Mouse (Mus musculus) kidney, adult 2 months (tissue): ENCODE measurements around the gene Nme3. TPM values are rescaled to one million over a fixed set of nuclear protein-coding genes. Genes with fewer than 3 reads are reported as not detected.
A peak's percentile ranks its signal among the peaks of the same experiment; 100 is the strongest.

Experiments
- DNase-seq: peaks from one replicate; pipeline ENCODE4 v3.0.0; 2021
- H3K27ac ChIP-seq: fragments of 200-500 bp; 2 replicates; pipeline ENCODE4 v1.5.1; 2012; ENCODE audit warnings: low read depth, low read length, control low read depth, inconsistent platforms; ENCODE audit not compliant: insufficient read depth
- H3K27me3 ChIP-seq: fragments of 200-500 bp; replicated peaks from 2 replicates; pipeline ENCODE4 v1.6.1; 2012; ENCODE audit warnings: mild to moderate bottlenecking, moderate library complexity, low read length, inconsistent platforms; ENCODE audit not compliant: control insufficient read depth, insufficient read depth
- H3K36me3 ChIP-seq: fragments of 200-500 bp; 2 replicates; pipeline ENCODE4 v1.6.1; 2012; ENCODE audit warnings: mild to moderate bottlenecking, moderate library complexity, low read length, inconsistent platforms; ENCODE audit not compliant: control insufficient read depth, insufficient read depth
- H3K4me1 ChIP-seq: fragments of 200-500 bp; 2 replicates; pipeline ENCODE4 v1.6.1; 2011; ENCODE audit warnings: low read length; ENCODE audit not compliant: control insufficient read depth, insufficient read depth
- H3K4me3 ChIP-seq: fragments of 200-500 bp; 2 replicates; pipeline ENCODE4 v1.5.1; 2011; ENCODE audit warnings: mild to moderate bottlenecking, low read depth, low read length, control low read depth; ENCODE audit not compliant: insufficient read depth
- CTCF ChIP-seq: fragments of 200-500 bp; conservative IDR thresholded peaks from 2 replicates; pipeline ENCODE4 v1.5.1; 2011; ENCODE audit warnings: low read depth, mild to moderate bottlenecking, control low read depth, low read length, moderate library complexity, mixed read lengths; ENCODE audit not compliant: insufficient read depth, insufficient read length
- POLR2A ChIP-seq: fragments of 200-500 bp; IDR thresholded peaks from one replicate; pipeline ENCODE4 v1.6.1; 2011; ENCODE audit warnings: low read depth, low read length, control low read depth
- WGBS: fragments of 180-500 bp; shearing (Covaris S2); methylation state at CpG from one replicate; pipeline ENCODE4 v1.1.7; 2018; 5-methylcytosine and 5-hydroxymethylcytosine counted together
- polyA plus RNA-seq: library from polyadenylated mRNA; depleted of rRNA; stranded (reverse); fragments of >200 nt; gene quantifications from 2 replicates; pipeline ENCODE4 v1.2.3, GENCODE M21; 2012

Gene Nme3
- polyA plus RNA-seq, 1 experiment, result 115 TPM

GRCm38 (mm10) chr17:24861785-24862184 is 34.5 kb upstream of the Nme3 start:
- 82% methylated on average over 3 of the region's 3 CpGs for WGBS
- peaks cover 5% of the 10 kb centered on the region for H3K36me3 ChIP-seq

GRCm38 (mm10) chr17:24865776-24866175 is 30.5 kb upstream of the Nme3 start, which contains the start of gene Igfals:
TSS of gene Igfals (plus strand) at chr17:24865997.
- peaks cover 5% of the 10 kb centered on the region for H3K36me3 ChIP-seq
- H3K27me3 ChIP-seq, result no peaks in the 10 kb centered on the region
- TF ChIP-seq CTCF, result no peak
- TF ChIP-seq POLR2A, result no peak
- H3K27ac ChIP-seq, result no peak within 1 kb of the TSS
- WGBS, result 92% methylated on average over 8 of the region's 8 CpGs
- no peak within 1 kb of the TSS for H3K4me3 ChIP-seq
- peaks cover 5% of the 10 kb centered on the region; the same call in 1 of the 2 replicates for H3K4me1 ChIP-seq
- DNase-seq, result no peak

More at GRCm38 (mm10) chr17:24861785-24862184, 34.5 kb upstream of the Nme3 start:
- peaks cover 13% of the 10 kb centered on the region; the same call in 1 of the 2 replicates for H3K4me1 ChIP-seq
- H3K4me3 ChIP-seq, result no peak overlapping the region
- H3K27ac ChIP-seq, result no peak overlapping the region
- TF ChIP-seq POLR2A, result no peak
- TF ChIP-seq CTCF, result no peak
- H3K27me3 ChIP-seq, result no peaks in the 10 kb centered on the region
- no peak for DNase-seq

GRCm38 (mm10) chr17:24867914-24868313 is 28.4 kb upstream of the Nme3 start:
- no peak for DNase-seq
- no peaks in the 10 kb centered on the region for H3K27me3 ChIP-seq
- no peak overlapping the region for H3K4me3 ChIP-seq
- WGBS, result 93% methylated on average over 10 of the region's 10 CpGs
- peaks cover 5% of the 10 kb centered on the region; the same call in 1 of the 2 replicates for H3K4me1 ChIP-seq
- no peaks in the 10 kb centered on the region; the same call in 1 of the 2 replicates for H3K36me3 ChIP-seq
- H3K27ac ChIP-seq, result no peak overlapping the region
- TF ChIP-seq POLR2A (no peak), CTCF (no peak)

DNA sequence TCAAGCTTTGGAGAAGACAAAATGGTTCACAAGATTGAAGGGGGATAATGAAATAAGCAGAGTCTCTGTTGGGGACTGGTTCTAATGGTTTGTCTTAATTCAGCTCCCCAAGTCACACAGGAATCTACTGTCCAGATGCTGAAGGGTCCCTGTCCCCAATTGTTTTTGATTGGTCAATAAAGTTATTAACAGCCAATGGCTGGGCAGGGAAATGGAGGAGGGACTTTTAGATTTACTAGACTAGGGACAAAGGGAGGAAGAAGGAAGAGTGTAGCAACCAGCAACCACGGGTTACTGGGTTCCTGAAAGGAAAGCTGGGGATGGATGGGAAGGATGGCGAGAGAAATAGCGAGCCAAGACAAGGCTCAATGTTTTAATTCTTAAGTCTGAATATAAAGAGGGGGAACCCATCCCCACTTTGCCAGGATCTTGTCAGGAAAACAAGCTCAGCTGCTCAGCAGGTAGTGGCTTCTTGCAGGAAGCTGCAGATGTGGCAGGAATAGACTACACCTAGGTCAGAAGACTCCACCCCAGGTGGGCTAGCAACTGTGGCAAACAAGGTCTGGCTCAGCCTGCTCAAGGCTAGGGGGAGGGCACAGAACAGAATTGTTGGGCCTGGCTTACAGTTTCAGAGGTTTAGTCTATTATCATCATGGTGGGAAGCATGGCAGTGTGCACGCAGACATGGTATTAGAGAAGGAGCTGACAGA is 22.4 kb upstream of the Nme3 start:
- Histone ChIP-seq H3K27ac (no peak overlapping the region), H3K4me3 (no peak overlapping the region), H3K27me3 (no peaks in the 10 kb centered on the region), H3K4me1 (peaks cover 16% of the 10 kb centered on the region), H3K36me3 (no peaks in the 10 kb centered on the region)
- 64% methylated on average over 4 of the region's 4 CpGs for WGBS
- TF ChIP-seq POLR2A (no peak), CTCF (no peak)
- DNase-seq, result no peak

- Histone ChIP-seq H3K27me3 (no peaks in the 10 kb centered on the region), H3K36me3 (no peaks in the 10 kb centered on the region), H3K27ac (no peak overlapping the region), H3K4me3 (no peak overlapping the region), H3K4me1 (peaks cover 20% of the 10 kb centered on the region)
- DNase-seq, result no peak
- TF ChIP-seq CTCF, result no peak
- TF ChIP-seq POLR2A, result no peak
- 73% methylated on average over 1 of the region's 1 CpGs for WGBS
These were observed 21.9 kb upstream of the Nme3 start for GRCm38 (mm10) chr17:24874405-24874745.

- WGBS, result 56% methylated on average over 8 of the region's 8 CpGs
- Histone ChIP-seq H3K4me1 (peaks cover 15% of the 10 kb centered on the region), H3K4me3 (no peak overlapping the region), H3K27ac (no peak overlapping the region), H3K36me3 (no peaks in the 10 kb centered on the region), H3K27me3 (no peaks in the 10 kb centered on the region)
- peak; percentile 52 for DNase-seq
- TF ChIP-seq CTCF, result no peak
- TF ChIP-seq POLR2A, result no peak
These were observed 21.3 kb upstream of the Nme3 start for GRCm38 (mm10) chr17:24874989-24875388.

DNA sequence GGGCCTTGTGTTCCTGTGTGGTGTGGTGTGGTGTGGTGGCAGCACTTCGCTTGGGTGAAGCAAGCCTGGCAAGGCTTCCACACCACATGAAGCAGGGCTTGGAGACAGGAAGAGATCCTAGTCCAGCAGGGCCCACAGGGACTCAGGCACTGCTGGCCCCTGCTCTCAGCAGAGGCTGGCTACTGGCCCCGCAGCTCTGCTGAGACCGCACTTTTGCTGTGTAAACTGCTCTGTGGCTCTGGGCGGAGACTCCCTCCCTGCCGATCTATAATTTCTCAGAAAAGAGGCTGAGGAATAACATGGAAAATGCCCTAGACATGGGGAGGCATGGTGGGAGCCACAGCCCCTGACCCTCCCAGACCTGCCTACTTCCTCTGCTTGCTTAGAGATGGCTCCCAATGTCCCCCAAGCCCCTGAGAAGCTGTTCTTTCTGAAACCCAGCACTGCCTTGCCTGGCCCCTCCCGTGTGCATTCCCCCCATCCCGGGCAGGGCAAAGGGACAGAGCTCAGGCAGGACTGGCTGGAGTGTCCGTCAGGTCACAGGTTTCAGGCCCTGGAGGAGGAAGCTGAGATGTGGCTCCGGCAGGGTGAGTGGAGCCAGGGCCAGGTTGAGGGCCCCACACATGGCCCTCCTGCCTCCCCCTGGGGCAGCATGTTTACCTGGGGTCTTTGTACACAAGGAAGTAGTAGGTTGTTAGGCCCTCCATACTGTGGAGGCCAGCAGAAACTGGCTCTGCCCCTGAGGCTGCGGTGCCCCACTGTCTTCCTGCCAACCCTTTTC is 18.8 kb upstream of the Nme3 start:
- Histone ChIP-seq H3K4me3 (peak overlapping the region; percentile 5; the same call in 1 of the 2 replicates), H3K4me1 (peaks cover 23% of the 10 kb centered on the region), H3K27ac (peak overlapping the region; percentile 92), H3K36me3 (no peaks in the 10 kb centered on the region), H3K27me3 (no peaks in the 10 kb centered on the region)
- 31% methylated on average over 10 of the region's 10 CpGs for WGBS
- DNase-seq, result peak; percentile 90
- TF ChIP-seq CTCF (no peak), POLR2A (peak; percentile 7)
